Mouse (Mus musculus) stomach, postnatal 0 days (tissue): ENCODE measurements around the gene Spata20. TPM values are rescaled to one million over a fixed set of nuclear protein-coding genes. Genes with fewer than 3 reads are reported as not detected.

Experiments
- ATAC-seq: fragments of 200-750 bp; cut with Nextera tagmentation; 2 replicates; pipeline ENCODE4 v1.8.0; 2017; ENCODE audit not compliant: low FRiP score, low TSS enrichment
- DNase-seq: peaks from one replicate; pipeline ENCODE4 v3.0.0-alpha.2; 2016; ENCODE audit warnings: low spot score
- H3K27ac ChIP-seq: fragments of 300-500 bp; sonication (generic); replicated peaks from 2 replicates; pipeline ENCODE4 v1.5.1; 2014; ENCODE audit warnings: mild to moderate bottlenecking, control low read depth
- H3K27me3 ChIP-seq: fragments of 300-500 bp; sonication (generic); 2 replicates; pipeline ENCODE4 v1.6.1; 2014; ENCODE audit warnings: low read length; ENCODE audit not compliant: control insufficient read depth, insufficient read depth
- H3K36me3 ChIP-seq: fragments of 300-500 bp; sonication (generic); 2 replicates; pipeline ENCODE4 v1.6.1; 2014; ENCODE audit warnings: low read length, mixed read lengths; ENCODE audit not compliant: control insufficient read depth, insufficient read depth
- H3K4me1 ChIP-seq: fragments of 300-500 bp; sonication (generic); replicated peaks from 2 replicates; pipeline ENCODE4 v1.6.1; 2014; ENCODE audit warnings: antibody characterized with exemption; ENCODE audit not compliant: control insufficient read depth, insufficient read depth
- H3K4me2 ChIP-seq: fragments of 300-500 bp; sonication (generic); replicated peaks from 2 replicates; pipeline ENCODE4 v1.6.1; 2014; ENCODE audit warnings: low read depth, mild to moderate bottlenecking, control low read depth, moderate library complexity
- H3K4me3 ChIP-seq: fragments of 300-500 bp; sonication (generic); 2 replicates; pipeline ENCODE4 v1.5.1; 2014; ENCODE audit warnings: low read depth, low read length, control low read depth
- H3K9ac ChIP-seq: fragments of 300-500 bp; sonication (generic); 2 replicates; pipeline ENCODE4 v1.6.1; 2014; ENCODE audit warnings: mild to moderate bottlenecking, low read length, control low read depth, mixed read lengths
- H3K9me3 ChIP-seq: fragments of 300-500 bp; sonication (generic); 2 replicates; pipeline ENCODE4 v1.6.1; 2016; ENCODE audit warnings: low read length; ENCODE audit not compliant: control insufficient read depth
- CTCF ChIP-seq: IDR thresholded peaks from 2 replicates; pipeline ENCODE4 v1.5.1; 2016; ENCODE audit warnings: antibody characterized with exemption, low read depth, mild to moderate bottlenecking, moderate library complexity
- EP300 ChIP-seq: optimal IDR thresholded peaks from 2 replicates; pipeline ENCODE3; 2016; ENCODE audit warnings: antibody characterized with exemption
- WGBS: fragments of 180-500 bp; shearing (Covaris S2); extraction: QIAGEN DNeasy Blood & Tissue Kit; methylation state at CpG from one replicate; pipeline ENCODE4 v1.1.7; 2014; 5-methylcytosine and 5-hydroxymethylcytosine counted together
- polyA plus RNA-seq: library from polyadenylated mRNA; unstranded; fragments of >200 nt; fragmentation: Nextera tagmentation; extraction: Ambion mirVana; gene quantifications from 2 replicates; pipeline ENCODE4 v1.2.1, GENCODE M21; 2015

Gene Spata20
- polyA plus RNA-seq, 1 experiment from 2014 or later, result 0.18 TPM

- H3K4me2 ChIP-seq, result no peak overlapping the region
- H3K4me1 ChIP-seq, result no peaks in the 10 kb centered on the region
- no peaks in the 10 kb centered on the region for H3K9me3 ChIP-seq
- WGBS, result 60% methylated on average over 10 of the region's 10 CpGs
- ATAC-seq, result peak; percentile 86
- no peaks in the 10 kb centered on the region for H3K36me3 ChIP-seq
- DNase-seq, result peak; percentile 75
- no peak overlapping the region for H3K4me3 ChIP-seq
- no peaks in the 10 kb centered on the region for H3K27me3 ChIP-seq
- H3K9ac ChIP-seq, result no peak overlapping the region
- peak overlapping the region; percentile 5; the same call in 1 of the 2 replicates for H3K27ac ChIP-seq
- TF ChIP-seq EP300, result no peak
- TF ChIP-seq CTCF, result no peak
These were observed 23.0 kb upstream of the Spata20 start for GRCm38 (mm10) chr11:94508976-94509375.

GRCm38 (mm10) chr11:94501482-94501881, 15.5 kb upstream of the Spata20 start:
- no peak overlapping the region for H3K9ac ChIP-seq
- 85% methylated on average over 8 of the region's 8 CpGs for WGBS
- no peak for TF ChIP-seq CTCF
- no peak for TF ChIP-seq EP300
- ATAC-seq, result no peak
- H3K27me3 ChIP-seq, result no peaks in the 10 kb centered on the region
- no peaks in the 10 kb centered on the region for H3K9me3 ChIP-seq
- no peak overlapping the region for H3K4me2 ChIP-seq
- H3K4me1 ChIP-seq, result 0 out of 2 replicates have a peak, but pooled peaks cover 3% of the 10 kb centered on the region
- no peaks in the 10 kb centered on the region for H3K36me3 ChIP-seq
- no peak for DNase-seq
- H3K27ac ChIP-seq, result no peak overlapping the region
- no peak overlapping the region for H3K4me3 ChIP-seq

- H3K27me3 ChIP-seq, result no peaks in the 10 kb centered on the region
- H3K27ac ChIP-seq, result peak overlapping the region; percentile 95
- ATAC-seq, result no peak
- 0 out of 2 replicates have a peak, but pooled peaks cover 3% of the 10 kb centered on the region for H3K4me1 ChIP-seq
- H3K9me3 ChIP-seq, result no peaks in the 10 kb centered on the region
- TF ChIP-seq EP300, result no peak
- TF ChIP-seq CTCF, result no peak
- no peak for DNase-seq
- WGBS, result 27% methylated on average over 8 of the region's 8 CpGs
- peak overlapping the region; percentile 75; the same call in 1 of the 2 replicates for H3K9ac ChIP-seq
- peak overlapping the region; percentile 68 for H3K4me2 ChIP-seq
- peak overlapping the region; percentile 57; the same call in 1 of the 2 replicates for H3K4me3 ChIP-seq
- no peaks in the 10 kb centered on the region; the same call in 1 of the 2 replicates for H3K36me3 ChIP-seq
These were observed 14.4 kb upstream of the Spata20 start for GRCm38 (mm10) chr11:94500362-94500761.

- peak within 1 kb of the TSS; percentile 95 for H3K27ac ChIP-seq
- TF ChIP-seq EP300 (no peak), CTCF (peak; percentile 36; the same call in 1 of the 2 replicates)
- DNase-seq (peak; percentile 91), ATAC-seq (peak; percentile 84)
- no peaks in the 10 kb centered on the region for H3K27me3 ChIP-seq
- WGBS, result under 1% methylated on average over 21 of the region's 26 CpGs
- peak within 1 kb of the TSS; percentile 57 for H3K4me3 ChIP-seq
- no peaks in the 10 kb centered on the region for H3K9me3 ChIP-seq
- peak within 1 kb of the TSS; percentile 75 for H3K9ac ChIP-seq
- H3K36me3 ChIP-seq, result no peaks in the 10 kb centered on the region; the same call in 1 of the 2 replicates
- 0 out of 2 replicates have a peak, but pooled peaks cover 3% of the 10 kb centered on the region for H3K4me1 ChIP-seq
- peak within 1 kb of the TSS; percentile 68 for H3K4me2 ChIP-seq
These were observed 13.7 kb upstream of the Spata20 start, which contains the start of gene Epn3 for GRCm38 (mm10) chr11:94499661-94500152. Gene Epn3 (minus strand): TSS chr11:94499974.

- H3K27ac ChIP-seq, result peak overlapping the region; percentile 95
These were observed 13.1 kb upstream of the Spata20 start for GRCm38 (mm10) chr11:94499035-94499434.

More at GRCm38 (mm10) chr11:94499035-94499434, 13.1 kb upstream of the Spata20 start:
- Histone ChIP-seq H3K36me3 (no peaks in the 10 kb centered on the region; the same call in 1 of the 2 replicates), H3K9me3 (no peaks in the 10 kb centered on the region), H3K4me3 (peak overlapping the region; percentile 57), H3K27me3 (no peaks in the 10 kb centered on the region), H3K4me2 (peak overlapping the region; percentile 68), H3K4me1 (0 out of 2 replicates have a peak, but pooled peaks cover 3% of the 10 kb centered on the region), H3K9ac (peak overlapping the region; percentile 75)
- DNase-seq (peak; percentile 33), ATAC-seq (0 out of 2 replicates have a peak, but pooled peaks have one; percentile 6)
- WGBS, result 6% methylated on average over 2 of the region's 2 CpGs
- TF ChIP-seq EP300 (no peak), CTCF (no peak)
